In the genomic region with DNA sequence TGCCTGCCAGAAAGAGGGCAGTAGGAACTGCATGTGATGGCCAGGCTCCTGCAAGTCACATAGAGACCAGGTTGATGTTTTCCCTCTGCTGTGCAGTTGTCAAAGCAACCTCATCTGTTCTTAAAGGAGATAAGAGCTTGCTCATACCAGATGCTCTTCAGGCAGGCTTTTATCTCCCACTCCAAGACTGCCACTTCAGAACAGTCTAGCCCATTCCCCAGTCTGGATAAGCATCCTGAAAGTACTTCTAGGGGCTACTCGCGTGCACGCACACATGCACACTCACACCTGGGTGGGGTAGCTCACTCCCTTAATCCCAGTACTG, we compare ENCODE assay signal across 9 mouse cellular contexts.
DNase-seq lines count a peak whose midpoint lies in the region; ATAC-seq lines count a peak whose summit lies in the region.
"Had no signal": no experiment of that assay in that cellular context is flagged by ENCODE, and none has a peak within 500 bp of the region (broad histone marks: within the 10 kb centered on the region; RNA-seq: fewer than 3 reads in every experiment).

No protein-coding gene starts in this region.

- no peaks in the 10 kb centered on the region for H3K27me3 ChIP-seq in heart, embryonic 14.5 days (ENCODE audit: control insufficient read depth, insufficient read depth, low read length)
- no peaks in the 10 kb centered on the region; the same call in 1 of the 2 replicates for H3K27me3 ChIP-seq in liver, embryonic 11.5 days (replicated peaks; ENCODE audit: control insufficient read depth, insufficient read depth, low read length)

- intact Hi-C loops in heart, postnatal 10 days (cut with DNase I): no loop called here

- peak overlapping the region; percentile 43 to 65; a peak in 3 of 4 replicates for H3K27ac ChIP-seq in heart, embryonic 14.5 days (replicated peaks in 1 of 2; ENCODE audit: control insufficient read depth in 1 of 2, insufficient read depth in 1 of 2, low read depth in 2 of 2, low read length in 2 of 2)
- H3K27ac ChIP-seq in liver, embryonic 11.5 days (ENCODE audit: low read depth, low read length): peak overlapping the region; percentile 80

- no peaks in the 10 kb centered on the region for H3K9me3 ChIP-seq in heart, embryonic 14.5 days (ENCODE audit: control insufficient read depth, low read length)
- H3K9me3 ChIP-seq in liver, embryonic 11.5 days (ENCODE audit: control insufficient read depth, low read length): no peaks in the 10 kb centered on the region

- H3K36me3 ChIP-seq in heart, embryonic 14.5 days (ENCODE audit: control insufficient read depth, insufficient read depth, low read length): no peaks in the 10 kb centered on the region
- H3K36me3 ChIP-seq in liver, embryonic 11.5 days (ENCODE audit: control insufficient read depth, insufficient read depth, low read length): no peaks in the 10 kb centered on the region

- no peak for ATAC-seq in heart, embryonic 14.5 days (ENCODE audit: insufficient number of reproducible peaks, insufficient read depth, low FRiP score, low read depth)
- peak; percentile 90 for ATAC-seq in liver, embryonic 11.5 days (replicated peaks; ENCODE audit: low FRiP score)

- WGBS in heart, embryonic 14.5 days: 3% methylated on average over 3 of the region's 3 CpGs
- WGBS in liver, embryonic 11.5 days: 22% methylated on average over 3 of the region's 3 CpGs

- no peak overlapping the region for H3K4me3 ChIP-seq in heart, embryonic 14.5 days (ENCODE audit: control insufficient read depth in 1 of 2, insufficient read depth in 1 of 2, low read depth in 1 of 2, low read length in 2 of 2)
- H3K4me3 ChIP-seq in liver, embryonic 11.5 days (ENCODE audit: low read depth, low read length): no peak overlapping the region

- DNase-seq in heart, postnatal 10 days: no peak
- DNase-seq in 416B (ENCODE audit: low read depth): peak; percentile 53
- peak; percentile 64 for DNase-seq in c-Kit-positive CD71-positive TER-119-negative erythroid progenitor cells, embryonic 14.5 days (ENCODE audit: low read depth)
- no peak for DNase-seq in liver, embryonic 11.5 days (ENCODE audit: low spot score)
- no peak for DNase-seq in adrenal gland, adult 18-20 months (ENCODE audit: low spot score in 2 of 2)
- no peak for DNase-seq in cerebellum, adult 9-11 months
- DNase-seq in spleen, postnatal 4 days (ENCODE audit: low spot score in 2 of 2): no peak
- DNase-seq: kidney, postnatal 4 days had no signal

- H3K9ac ChIP-seq in heart, embryonic 14.5 days (ENCODE audit: low read length): peak overlapping the region; percentile 45; the same call in 1 of the 2 replicates
- H3K9ac ChIP-seq in liver, embryonic 11.5 days (ENCODE audit: low read depth, low read length): 0 out of 2 replicates have a peak overlapping the region, but pooled peaks have one; percentile 42

- peaks cover 45 to 75% of the 10 kb centered on the region in 2 experiments for H3K4me1 ChIP-seq in heart, embryonic 14.5 days (ENCODE audit: control insufficient read depth in 2 of 2, insufficient read depth in 2 of 2, low read length in 2 of 2)
- peaks cover 60% of the 10 kb centered on the region for H3K4me1 ChIP-seq in liver, embryonic 11.5 days (replicated peaks; ENCODE audit: control insufficient read depth, insufficient read depth, low read length)

- peak overlapping the region; percentile 37 for H3K4me2 ChIP-seq in heart, embryonic 14.5 days (ENCODE audit: low read length)
- peak overlapping the region; percentile 45 for H3K4me2 ChIP-seq in liver, embryonic 11.5 days

Comparison
In these comparisons a context has a peak if more than half of its experiments do, and no peak if none do; other contexts are left out.
1. DNase-seq: peak in 416B (single experiment) and c-Kit-positive CD71-positive TER-119-negative erythroid progenitor cells, embryonic 14.5 days (single experiment); none in heart, postnatal 10 days (0 of 2), liver, embryonic 11.5 days (single experiment), adrenal gland, adult 18-20 months (0 of 2), cerebellum, adult 9-11 months (single experiment) and spleen, postnatal 4 days (0 of 2).